Mouse (Mus musculus) midbrain, embryonic 13.5 days (tissue): Measurements from ENCODE around the gene Frmd5. TPM values are rescaled to one million over a fixed set of nuclear protein-coding genes. Genes with fewer than 3 reads are reported as not detected.

Experiments
- ATAC-seq: fragments of 200-750 bp; cut with Nextera tagmentation; 2 replicates; pipeline ENCODE4 v1.8.0; 2017; ENCODE audit warnings: mild to moderate bottlenecking, moderate TSS enrichment, moderate library complexity
- H3K27ac ChIP-seq: fragments of 300-500 bp; sonication (generic); 2 replicates; pipeline ENCODE4 v1.5.1; 2015; ENCODE audit warnings: inconsistent platforms, mild to moderate bottlenecking, moderate library complexity
- H3K27me3 ChIP-seq: fragments of 300-500 bp; sonication (generic); 2 replicates; pipeline ENCODE4 v1.6.1; 2015; ENCODE audit warnings: mild to moderate bottlenecking, inconsistent platforms
- H3K36me3 ChIP-seq: fragments of 300-500 bp; sonication (generic); 2 replicates; pipeline ENCODE4 v1.6.1; 2015; ENCODE audit warnings: mild to moderate bottlenecking, inconsistent platforms
- H3K4me1 ChIP-seq: fragments of 300-500 bp; sonication (generic); replicated peaks from 2 replicates; pipeline ENCODE4 v1.6.1; 2015; ENCODE audit warnings: inconsistent platforms
- H3K4me2 ChIP-seq: fragments of 300-500 bp; sonication (generic); replicated peaks from 2 replicates; pipeline ENCODE4 v1.6.1; 2015; ENCODE audit warnings: moderate library complexity, mild to moderate bottlenecking, inconsistent platforms
- H3K4me3 ChIP-seq: fragments of 300-500 bp; sonication (generic); replicated peaks from 2 replicates; pipeline ENCODE4 v1.5.1; 2015; ENCODE audit warnings: mild to moderate bottlenecking, inconsistent platforms
- H3K9ac ChIP-seq: fragments of 300-500 bp; sonication (generic); replicated peaks from 2 replicates; pipeline ENCODE4 v1.6.1; 2015; ENCODE audit warnings: mild to moderate bottlenecking, inconsistent platforms
- H3K9me3 ChIP-seq: fragments of 300-500 bp; sonication (generic); 2 replicates; pipeline ENCODE4 v1.6.1; 2016; ENCODE audit warnings: mild to moderate bottlenecking, inconsistent platforms
- WGBS: fragments of 180-500 bp; shearing (Covaris S2); methylation state at CpG from one replicate; pipeline ENCODE4 v1.1.7; 2015; 5-methylcytosine and 5-hydroxymethylcytosine counted together
- polyA plus RNA-seq: library from polyadenylated mRNA; unstranded; fragments of >200 nt; fragmentation: Nextera tagmentation; extraction: Ambion mirVana; gene quantifications from 2 replicates; pipeline ENCODE4 v1.2.1, GENCODE M21; 2015

Frmd5 gene
- polyA plus RNA-seq, 1 experiment from 2014 or later, result 31.6 TPM

- H3K4me2 ChIP-seq, result no peak overlapping the region
- no peak overlapping the region for H3K9ac ChIP-seq
- H3K27ac ChIP-seq, result no peak overlapping the region
- no peaks in the 10 kb centered on the region for H3K9me3 ChIP-seq
- H3K4me1 ChIP-seq, result peaks cover 17% of the 10 kb centered on the region
- no peak overlapping the region for H3K4me3 ChIP-seq
- H3K27me3 ChIP-seq, result peaks cover 14% of the 10 kb centered on the region
- 77% methylated on average over 5 of the region's 5 CpGs for WGBS
- ATAC-seq, result no peak
- H3K36me3 ChIP-seq, result 0 out of 2 replicates have a peak, but pooled peaks cover 7% of the 10 kb centered on the region
Observed at GRCm38 (mm10) chr2:121584705-121585104, 222.2 kb downstream of the Frmd5 start.

GRCm38 (mm10) chr2:121583468-121584116 is 223.3 kb downstream of the Frmd5 start:
- no peak overlapping the region for H3K9ac ChIP-seq
- no peak overlapping the region for H3K4me3 ChIP-seq
- peaks cover 12% of the 10 kb centered on the region for H3K4me1 ChIP-seq
- H3K9me3 ChIP-seq, result no peaks in the 10 kb centered on the region
- H3K27ac ChIP-seq, result no peak overlapping the region
- H3K36me3 ChIP-seq, result 0 out of 2 replicates have a peak, but pooled peaks cover 7% of the 10 kb centered on the region
- ATAC-seq, result peak; percentile 86
- H3K27me3 ChIP-seq, result peaks cover 17% of the 10 kb centered on the region
- H3K4me2 ChIP-seq, result no peak overlapping the region
- 55% methylated on average over 13 of the region's 13 CpGs for WGBS

- no peak overlapping the region for H3K27ac ChIP-seq
- peaks cover 17% of the 10 kb centered on the region for H3K27me3 ChIP-seq
- H3K4me3 ChIP-seq, result no peak overlapping the region
- no peak overlapping the region for H3K9ac ChIP-seq
- H3K9me3 ChIP-seq, result no peaks in the 10 kb centered on the region
- WGBS, result 77% methylated on average over 13 of the region's 13 CpGs
- no peak overlapping the region for H3K4me2 ChIP-seq
- 0 out of 2 replicates have a peak, but pooled peaks cover 7% of the 10 kb centered on the region for H3K36me3 ChIP-seq
- peaks cover 5% of the 10 kb centered on the region for H3K4me1 ChIP-seq
- no peak for ATAC-seq
Observed at GRCm38 (mm10) chr2:121582809-121583376, 224.0 kb downstream of the Frmd5 start.

- Histone ChIP-seq H3K9me3 (no peaks in the 10 kb centered on the region), H3K4me3 (no peak overlapping the region), H3K27ac (no peak overlapping the region; the same call in 1 of the 2 replicates), H3K4me2 (no peak overlapping the region), H3K9ac (no peak overlapping the region), H3K36me3 (peaks cover 18% of the 10 kb centered on the region), H3K4me1 (no peaks in the 10 kb centered on the region), H3K27me3 (peaks cover 4% of the 10 kb centered on the region; the same call in 1 of the 2 replicates)
- no peak for ATAC-seq
- 68% methylated on average over 8 of the region's 8 CpGs for WGBS
Observed at GRCm38 (mm10) chr2:121575741-121576201, 231.1 kb downstream of the Frmd5 start.

DNA sequence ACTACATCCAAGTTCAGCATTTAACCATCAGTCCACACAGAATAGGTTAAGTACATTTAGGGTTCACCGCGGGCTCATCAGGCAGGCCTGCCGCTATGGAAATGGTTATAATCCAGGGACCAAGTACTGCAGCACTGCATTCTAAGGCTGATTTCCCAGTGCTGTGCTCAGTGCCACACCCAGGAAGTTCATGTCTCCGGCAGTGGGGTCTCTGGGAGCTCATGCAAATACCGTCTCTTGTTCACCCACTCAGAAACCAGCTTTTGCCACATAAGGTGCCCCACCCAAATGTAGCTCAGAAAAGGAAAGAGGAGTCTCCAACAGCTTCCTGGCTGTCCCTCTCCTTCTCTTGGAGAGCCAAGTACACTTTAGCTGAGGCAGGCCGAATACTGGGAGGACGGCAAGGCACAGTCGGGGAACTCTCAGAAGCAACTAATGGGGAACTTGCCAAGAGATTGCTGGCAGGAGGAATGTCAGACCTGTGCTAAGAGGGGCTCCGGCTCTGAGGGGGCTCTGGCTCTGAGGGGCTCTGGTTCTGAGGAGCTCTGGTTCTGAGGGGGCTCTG is 232.7 kb downstream of the Frmd5 start:
- H3K27ac ChIP-seq, result no peak overlapping the region
- no peaks in the 10 kb centered on the region for H3K27me3 ChIP-seq
- H3K4me3 ChIP-seq, result no peak overlapping the region
- H3K36me3 ChIP-seq, result peaks cover 21% of the 10 kb centered on the region
- H3K4me1 ChIP-seq, result no peaks in the 10 kb centered on the region
- no peaks in the 10 kb centered on the region for H3K9me3 ChIP-seq
- 84% methylated on average over 9 of the region's 9 CpGs for WGBS
- no peak overlapping the region for H3K9ac ChIP-seq
- no peak for ATAC-seq
- no peak overlapping the region for H3K4me2 ChIP-seq

DNA sequence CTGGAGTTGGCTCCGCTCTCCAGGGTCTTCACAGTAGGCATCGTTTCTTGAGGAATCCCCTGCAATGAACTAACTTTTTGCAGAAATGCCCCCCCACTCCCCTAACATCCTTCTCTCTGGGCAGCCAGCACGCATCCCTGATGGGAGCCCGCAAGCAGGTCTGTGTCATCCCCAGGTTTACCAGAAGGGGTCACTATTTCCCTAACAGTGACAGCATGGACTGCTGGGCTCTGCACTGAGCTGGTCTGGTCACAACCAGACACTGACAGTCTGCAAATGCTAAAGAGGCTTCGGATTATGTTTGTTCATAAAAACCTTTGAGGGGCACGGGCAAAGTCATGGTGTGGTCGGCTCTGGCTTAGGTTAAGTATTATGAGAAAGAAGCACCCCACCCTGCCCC is 235.1 kb downstream of the Frmd5 start:
- 18% methylated on average over 7 of the region's 7 CpGs for WGBS
- Histone ChIP-seq H3K4me3 (no peak overlapping the region), H3K9me3 (no peaks in the 10 kb centered on the region), H3K27me3 (no peaks in the 10 kb centered on the region), H3K4me2 (no peak overlapping the region), H3K27ac (no peak overlapping the region), H3K4me1 (no peaks in the 10 kb centered on the region), H3K36me3 (peaks cover 34% of the 10 kb centered on the region), H3K9ac (no peak overlapping the region)
- peak; percentile 94 for ATAC-seq

GRCm38 (mm10) chr2:121570999-121571655 is 235.8 kb downstream of the Frmd5 start:
- H3K27me3 ChIP-seq, result no peaks in the 10 kb centered on the region
- no peak overlapping the region for H3K9ac ChIP-seq
- no peaks in the 10 kb centered on the region for H3K4me1 ChIP-seq
- no peak overlapping the region for H3K27ac ChIP-seq
- no peak overlapping the region for H3K4me3 ChIP-seq
- H3K9me3 ChIP-seq, result no peaks in the 10 kb centered on the region
- H3K4me2 ChIP-seq, result no peak overlapping the region
- H3K36me3 ChIP-seq, result peaks cover 38% of the 10 kb centered on the region
- WGBS, result 78% methylated on average over 8 of the region's 8 CpGs
- no peak for ATAC-seq

DNA sequence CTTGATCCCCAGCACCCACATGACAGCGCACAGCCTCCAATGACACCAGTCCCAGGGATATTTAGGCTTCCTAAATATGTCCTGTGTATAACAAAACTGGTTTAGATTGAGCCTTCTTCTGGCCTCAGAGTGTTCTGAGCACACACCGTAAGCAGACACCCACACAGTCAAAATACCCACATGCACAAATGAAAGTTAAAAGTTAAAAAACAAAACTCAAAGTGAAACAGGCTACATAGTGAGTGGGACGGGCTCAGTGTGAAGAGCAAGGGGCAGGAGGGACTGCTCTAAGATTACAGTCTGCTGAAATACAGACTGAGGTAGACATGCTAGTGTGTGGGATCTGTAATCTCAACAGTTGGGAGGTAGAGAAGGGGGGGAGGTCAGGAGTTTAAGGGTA is 236.8 kb downstream of the Frmd5 start:
- H3K36me3 ChIP-seq, result peaks cover 38% of the 10 kb centered on the region
- no peak overlapping the region for H3K4me3 ChIP-seq
- no peak for ATAC-seq
- H3K4me1 ChIP-seq, result no peaks in the 10 kb centered on the region
- H3K9ac ChIP-seq, result no peak overlapping the region
- H3K27ac ChIP-seq, result no peak overlapping the region
- whole genome bisulfite sequencing, result 93% methylated on average over 3 of the region's 3 CpGs
- H3K27me3 ChIP-seq, result no peaks in the 10 kb centered on the region
- no peak overlapping the region for H3K4me2 ChIP-seq
- no peaks in the 10 kb centered on the region for H3K9me3 ChIP-seq

DNA sequence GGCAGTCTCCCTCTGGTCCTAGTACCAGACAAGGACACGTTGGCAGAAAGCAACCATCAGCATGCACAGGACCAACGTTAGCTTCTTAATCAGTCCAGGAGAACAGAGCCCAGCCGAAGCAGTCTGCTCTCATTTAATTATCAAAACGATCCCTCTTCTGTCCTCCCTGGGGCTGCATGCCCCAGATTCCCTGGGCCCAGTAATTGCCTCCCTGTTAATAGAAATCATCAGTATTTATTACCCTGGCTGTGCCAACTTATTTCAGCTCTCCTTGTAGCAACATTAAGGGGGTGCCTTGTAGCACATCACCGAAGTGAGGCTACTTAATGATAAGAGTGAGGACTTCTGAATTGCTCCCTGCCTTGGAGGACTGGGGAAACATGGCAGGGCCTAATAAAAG is 241.0 kb downstream of the Frmd5 start:
- WGBS, result 77% methylated on average over 5 of the region's 5 CpGs
- Histone ChIP-seq H3K4me3 (no peak overlapping the region), H3K4me1 (no peaks in the 10 kb centered on the region), H3K27ac (no peak overlapping the region), H3K36me3 (peaks cover 50% of the 10 kb centered on the region), H3K9ac (no peak overlapping the region), H3K27me3 (no peaks in the 10 kb centered on the region), H3K4me2 (no peak overlapping the region), H3K9me3 (no peaks in the 10 kb centered on the region)
- ATAC-seq, result no peak

DNA sequence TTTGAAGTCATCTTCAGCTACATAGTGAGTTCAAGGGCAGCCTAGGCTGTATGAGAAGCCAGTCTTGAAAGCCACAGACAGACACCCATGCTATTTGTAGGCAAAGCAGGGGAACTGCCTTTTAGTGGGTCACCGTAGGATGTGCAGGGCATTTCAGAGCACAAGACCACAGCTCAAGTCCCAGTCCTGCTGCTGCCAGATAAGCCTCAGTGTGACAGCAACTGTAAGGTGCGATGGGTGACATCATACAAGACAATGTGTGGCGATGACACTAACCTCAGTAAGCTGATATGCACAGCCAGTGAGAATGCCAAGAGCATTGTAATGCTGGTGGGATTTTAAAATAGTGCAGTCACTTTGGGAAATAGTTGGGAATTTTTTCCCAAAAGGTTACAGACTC is 243.8 kb downstream of the Frmd5 start:
- H3K36me3 ChIP-seq, result peaks cover 59% of the 10 kb centered on the region
- H3K4me3 ChIP-seq, result no peak overlapping the region
- ATAC-seq, result no peak
- H3K27me3 ChIP-seq, result no peaks in the 10 kb centered on the region
- H3K9me3 ChIP-seq, result no peaks in the 10 kb centered on the region
- WGBS, result 91% methylated on average over 3 of the region's 3 CpGs
- H3K9ac ChIP-seq, result no peak overlapping the region
- no peak overlapping the region for H3K4me2 ChIP-seq
- H3K27ac ChIP-seq, result no peak overlapping the region
- H3K4me1 ChIP-seq, result no peaks in the 10 kb centered on the region

DNA sequence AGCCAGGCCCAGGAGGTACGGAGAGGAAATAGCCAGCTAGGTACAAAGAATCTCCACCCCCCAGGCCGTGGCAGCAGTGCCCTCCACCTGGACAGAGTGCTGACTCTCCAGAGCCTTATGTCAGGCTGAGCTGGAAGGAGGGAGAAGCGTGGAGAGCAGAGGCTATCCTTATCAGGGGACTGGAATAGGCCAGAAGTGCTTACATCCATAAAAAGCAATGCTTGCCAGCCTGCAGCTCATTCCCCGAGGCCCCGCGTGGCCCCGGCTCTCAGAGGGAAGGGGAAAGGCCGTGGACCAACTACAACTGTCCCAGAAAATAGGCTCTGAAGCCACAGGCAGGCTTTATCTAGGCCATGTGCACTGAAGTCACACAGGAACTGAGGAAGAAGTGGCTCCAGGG is 255.6 kb downstream of the Frmd5 start:
- Histone ChIP-seq H3K36me3 (peaks cover 82% of the 10 kb centered on the region), H3K4me1 (no peaks in the 10 kb centered on the region), H3K9ac (no peak overlapping the region), H3K27me3 (no peaks in the 10 kb centered on the region), H3K4me3 (no peak overlapping the region), H3K9me3 (no peaks in the 10 kb centered on the region), H3K4me2 (no peak overlapping the region), H3K27ac (no peak overlapping the region)
- no peak for ATAC-seq
- WGBS, result 89% methylated on average over 8 of the region's 8 CpGs

DNA sequence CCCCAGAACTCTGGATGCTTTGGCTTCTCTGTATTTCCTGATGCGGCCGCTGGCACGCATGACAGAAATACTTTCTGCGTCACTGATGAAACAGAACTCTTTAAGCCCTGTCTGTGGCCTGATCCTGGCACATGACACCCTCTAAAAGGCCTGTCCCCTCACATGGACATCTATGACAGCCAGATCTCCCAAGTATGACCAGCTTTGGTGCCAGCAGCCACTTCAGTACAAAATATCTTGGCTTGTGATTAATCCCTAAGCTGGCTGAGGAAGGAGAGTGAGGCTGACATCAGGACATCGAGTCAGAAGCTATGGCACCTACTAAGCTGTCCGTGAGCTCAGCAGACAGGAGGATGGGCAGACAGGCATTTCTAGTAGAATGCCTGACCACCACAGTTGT is 257.3 kb downstream of the Frmd5 start:
- no peak for ATAC-seq
- Histone ChIP-seq H3K36me3 (peaks cover 83% of the 10 kb centered on the region), H3K4me1 (no peaks in the 10 kb centered on the region), H3K27ac (no peak overlapping the region), H3K4me2 (no peak overlapping the region), H3K27me3 (no peaks in the 10 kb centered on the region), H3K9ac (no peak overlapping the region), H3K9me3 (no peaks in the 10 kb centered on the region), H3K4me3 (no peak overlapping the region)
- 96% methylated on average over 6 of the region's 6 CpGs for WGBS
